Mouse (Mus musculus): ENCODE data around the gene Necap2.

Necap2 gene

GRCm38 (mm10) chr4:141088714-141089113 lies 10.6 kb upstream of the Necap2 start:
- no peak for TF ChIP-seq GATA4 (IDR thresholded peaks at IDR 0.05; ENCODE audit: insufficient replicate concordance, low read length)

- TF ChIP-seq GATA4 (IDR thresholded peaks at IDR 0.05; ENCODE audit: insufficient replicate concordance, low read length): no peak
Measured at GRCm38 (mm10) chr4:141088033-141088432, 9.9 kb upstream of the Necap2 start, which contains the start of gene Spata21. Spata21 (plus strand) TSS chr4:141088333.

- no peak for TF ChIP-seq GATA4 (IDR thresholded peaks at IDR 0.05; ENCODE audit: insufficient replicate concordance, low read length)
Measured at GRCm38 (mm10) chr4:141086862-141087261, 8.7 kb upstream of the Necap2 start.

- TF ChIP-seq GATA4 (IDR thresholded peaks at IDR 0.05; ENCODE audit: insufficient replicate concordance, low read length): no peak
Measured at GRCm38 (mm10) chr4:141078510-141079137, 467 bp upstream of the Necap2 start.

- no peak; the same call in 1 of the 2 replicates for TF ChIP-seq GATA4 (IDR thresholded peaks at IDR 0.05; ENCODE audit: insufficient replicate concordance, low read length)
Measured at GRCm38 (mm10) chr4:141076761-141077506, 1.2 kb downstream of the Necap2 start.

GRCm38 (mm10) chr4:141074109-141074508 lies 4.0 kb downstream of the Necap2 start:
- no peak for TF ChIP-seq GATA4 (IDR thresholded peaks at IDR 0.05; ENCODE audit: insufficient replicate concordance, low read length)

- TF ChIP-seq GATA4 (IDR thresholded peaks at IDR 0.05; ENCODE audit: insufficient replicate concordance, low read length): no peak
Measured at GRCm38 (mm10) chr4:141073661-141074060, 4.5 kb downstream of the Necap2 start.

- no peak for TF ChIP-seq GATA4 (IDR thresholded peaks at IDR 0.05; ENCODE audit: insufficient replicate concordance, low read length)
Measured at GRCm38 (mm10) chr4:141072502-141072901, 5.7 kb downstream of the Necap2 start.

GRCm38 (mm10) chr4:141069731-141070130 lies 8.4 kb downstream of the Necap2 start:
- no peak for TF ChIP-seq GATA4 (IDR thresholded peaks at IDR 0.05; ENCODE audit: insufficient replicate concordance, low read length)

GRCm38 (mm10) chr4:141068655-141069054 lies 9.5 kb downstream of the Necap2 start:
- no peak for TF ChIP-seq GATA4 (IDR thresholded peaks at IDR 0.05; ENCODE audit: insufficient replicate concordance, low read length)

GRCm38 (mm10) chr4:141067516-141068046 lies 10.6 kb downstream of the Necap2 start:
- no peak for TF ChIP-seq GATA4 (IDR thresholded peaks at IDR 0.05; ENCODE audit: insufficient replicate concordance, low read length)

- TF ChIP-seq GATA4 (IDR thresholded peaks at IDR 0.05; ENCODE audit: insufficient replicate concordance, low read length): no peak
Measured at GRCm38 (mm10) chr4:141066709-141067515, 11.2 kb downstream of the Necap2 start.

GRCm38 (mm10) chr4:141065123-141065522 lies 13.0 kb downstream of the Necap2 start:
- TF ChIP-seq GATA4 (IDR thresholded peaks at IDR 0.05; ENCODE audit: insufficient replicate concordance, low read length): no peak

- TF ChIP-seq GATA4 (IDR thresholded peaks at IDR 0.05; ENCODE audit: insufficient replicate concordance, low read length): no peak
Measured at GRCm38 (mm10) chr4:141064104-141064659, 14.0 kb downstream of the Necap2 start.

Measured in liver, adult (tissue).